Mouse (Mus musculus) limb, embryonic 10.5 days (tissue): Measurements from ENCODE around the gene Ddx39b. TPM values are rescaled to one million over a fixed set of nuclear protein-coding genes. Genes with fewer than 3 reads are reported as not detected.

ENCODE experiments used
- DNase-seq: peaks from one replicate; pipeline ENCODE4 v3.0.0-alpha.2; 2017; ENCODE audit warnings: low spot score
- H3K27ac ChIP-seq: fragments of 300-500 bp; sonication (generic); 2 replicates; pipeline ENCODE4 v1.5.1; 2016; ENCODE audit warnings: mild to moderate bottlenecking
- H3K27me3 ChIP-seq: fragments of 300-500 bp; sonication (generic); 2 replicates; pipeline ENCODE4 v1.6.1; 2016; ENCODE audit warnings: low read depth, mild to moderate bottlenecking; ENCODE audit not compliant: poor library complexity, severe bottlenecking
- H3K36me3 ChIP-seq: fragments of 300-500 bp; sonication (generic); 2 replicates; pipeline ENCODE4 v1.6.1; 2016; ENCODE audit warnings: mild to moderate bottlenecking, moderate library complexity
- H3K4me1 ChIP-seq: fragments of 300-500 bp; sonication (generic); 2 replicates; pipeline ENCODE4 v1.6.1; 2016
- H3K4me3 ChIP-seq: fragments of 300-500 bp; sonication (generic); 2 replicates; pipeline ENCODE4 v1.5.1; 2016; ENCODE audit warnings: mild to moderate bottlenecking, moderate library complexity
- H3K9me3 ChIP-seq: fragments of 300-500 bp; sonication (generic); replicated peaks from 2 replicates; pipeline ENCODE4 v1.6.1; 2016; ENCODE audit warnings: mild to moderate bottlenecking
- WGBS: fragments of 180-500 bp; shearing (Covaris S2); methylation state at CpG from one replicate; pipeline ENCODE4 v1.1.7; 2016; 5-methylcytosine and 5-hydroxymethylcytosine counted together
- microRNA-seq: library from miRNA; unstranded; fragments of <30 nt; microRNA quantifications from one replicate; pipeline ENCODE4, GENCODE M21; 2017
- polyA plus RNA-seq: library from polyadenylated mRNA; unstranded; fragments of >200 nt; fragmentation: Nextera tagmentation; extraction: Ambion mirVana; gene quantifications from 2 replicates; pipeline ENCODE4 v1.2.1, GENCODE M21; 2016

The Ddx39b gene
- polyA plus RNA-seq, 1 experiment from 2014 or later = 749 TPM

DNA sequence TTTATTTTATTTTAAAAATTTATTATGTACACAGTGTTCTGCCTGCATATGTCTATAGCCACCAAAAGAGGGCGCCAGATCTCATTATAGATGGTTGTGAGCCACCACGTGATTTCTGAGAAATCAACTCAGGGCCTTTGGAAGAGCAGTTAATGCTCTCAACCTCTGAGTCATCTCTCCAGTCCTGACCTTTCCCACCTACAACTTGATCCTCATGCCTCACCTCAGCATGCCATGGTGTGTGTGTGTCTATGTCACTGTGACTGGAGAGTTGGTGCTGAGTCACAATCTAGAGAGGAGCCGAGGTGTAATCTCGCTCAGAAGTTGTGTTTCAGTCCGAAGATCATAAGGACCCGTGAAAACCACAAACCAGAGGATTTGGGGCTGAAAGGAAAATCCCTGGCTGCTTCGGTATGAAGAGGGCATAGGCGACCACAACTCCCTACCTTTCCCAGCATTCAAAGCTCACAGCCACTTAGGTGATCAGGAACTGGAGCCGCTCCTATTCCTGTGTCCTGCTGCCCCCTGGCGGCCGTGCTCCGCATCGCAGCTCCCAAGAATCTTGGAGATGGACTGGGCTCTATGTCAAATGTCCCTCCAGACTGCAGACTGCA, 60.2 kb downstream of the Ddx39b start:
- no peak overlapping the region for H3K4me3 ChIP-seq

DNA sequence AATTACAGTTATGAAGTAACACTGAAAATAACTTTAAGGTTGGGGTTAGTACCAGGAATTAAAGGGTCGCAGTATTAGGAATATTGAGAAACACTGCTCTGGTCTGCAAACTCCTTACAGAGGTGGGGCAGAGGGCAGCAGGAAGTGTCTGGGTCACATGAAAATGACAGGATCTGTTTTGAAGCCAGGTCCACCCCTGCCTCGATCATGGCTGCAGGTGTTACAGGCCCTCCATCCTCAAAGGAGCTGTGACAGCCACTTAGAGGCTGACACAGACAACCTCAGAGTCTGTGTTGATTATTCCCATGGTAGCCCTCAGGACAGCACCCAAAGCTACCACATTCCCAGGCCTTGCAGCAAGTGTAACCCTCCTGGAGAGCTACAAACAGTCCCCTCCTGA, 61.7 kb downstream of the Ddx39b start:
- 83% methylated on average over 2 of the region's 2 CpGs for WGBS
- Histone ChIP-seq H3K27me3 (peaks cover 11% of the 10 kb centered on the region; the same call in 1 of the 2 replicates), H3K9me3 (no peaks in the 10 kb centered on the region), H3K4me1 (no peaks in the 10 kb centered on the region), H3K4me3 (no peak overlapping the region), H3K36me3 (no peaks in the 10 kb centered on the region), H3K27ac (no peak overlapping the region)
- DNase-seq = no peak

More for the DNA sequence above, 60.2 kb downstream of the Ddx39b start:
- Histone ChIP-seq H3K9me3 (no peaks in the 10 kb centered on the region), H3K4me1 (no peaks in the 10 kb centered on the region), H3K27ac (no peak overlapping the region), H3K36me3 (no peaks in the 10 kb centered on the region), H3K27me3 (0 out of 2 replicates have a peak, but pooled peaks cover 4% of the 10 kb centered on the region)
- WGBS = 26% methylated on average over 13 of the region's 13 CpGs
- DNase-seq = peak; percentile 88

Small RNA genes lying within 50 kb of the gene (microRNA-seq; reads per million reads assigned to microRNA genes)
- gene Mir6973a (not detected), gene Mir6974 (not detected), gene Mir6975 (1.5 reads per million), gene Mir8094 (1.2 reads per million)

Other genes starting within 250 kb of the Ddx39b start
- gene Vars, start 240.8 kb upstream of the Ddx39b start, polyA plus RNA-seq = 222 and 267 TPM in 2 replicates
- gene Vwa7, start 225.2 kb upstream of the Ddx39b start, polyA plus RNA-seq = 0.15 and 0.23 TPM in 2 replicates
- 1.2 and 1.4 TPM in 2 replicates for gene Sapcd1, start 213.7 kb upstream of the Ddx39b start, polyA plus RNA-seq
- 5.2 and 5.4 TPM in 2 replicates for gene Msh5, start 195.0 kb upstream of the Ddx39b start, polyA plus RNA-seq
- 174 and 186 TPM in 2 replicates for gene Clic1, start 191.8 kb upstream of the Ddx39b start, polyA plus RNA-seq
- gene Ddah2, start 182.7 kb upstream of the Ddx39b start, polyA plus RNA-seq = 453 and 568 TPM in 2 replicates
- gene Ly6g6c, start 176.4 kb upstream of the Ddx39b start, polyA plus RNA-seq = not detected in 2 replicates
- 0.36 and 0.46 TPM in 2 replicates for gene Mpig6b, start 175.6 kb upstream of the Ddx39b start, polyA plus RNA-seq
- 0.81 and 0.95 TPM in 2 replicates for gene Ly6g6e, start 164.8 kb upstream of the Ddx39b start, polyA plus RNA-seq
- gene Ly6g6d, start 163.7 kb upstream of the Ddx39b start, polyA plus RNA-seq = 0.80 and 1.1 TPM in 2 replicates
- gene Ly6g6f, start 156.1 kb upstream of the Ddx39b start, polyA plus RNA-seq = 0.56 and 0.66 TPM in 2 replicates
- 53.3 and 63.6 TPM in 2 replicates for gene Abhd16a, start 152.5 kb upstream of the Ddx39b start, polyA plus RNA-seq
- not detected in 2 replicates for gene Ly6g5c, start 133.5 kb upstream of the Ddx39b start, polyA plus RNA-seq
- gene Ly6g5b, start 126.3 kb upstream of the Ddx39b start, polyA plus RNA-seq = 1.4 and 1.7 TPM in 2 replicates
- gene Gpank1, start 120.3 kb upstream of the Ddx39b start, polyA plus RNA-seq = 33.9 and 35.8 TPM in 2 replicates
- 299 and 317 TPM in 2 replicates for gene Csnk2b, start 119.7 kb upstream of the Ddx39b start, polyA plus RNA-seq
- gene D17H6S53E, start 115.4 kb upstream of the Ddx39b start, polyA plus RNA-seq = 8.4 and 8.5 TPM in 2 replicates
- gene Apom, start 109.7 kb upstream of the Ddx39b start, polyA plus RNA-seq = 0.39 and 0.56 TPM in 2 replicates
- gene Bag6, start 106.6 kb upstream of the Ddx39b start, polyA plus RNA-seq = 74.2 and 74.7 TPM in 2 replicates
- gene Prrc2a, start 76.8 kb upstream of the Ddx39b start, polyA plus RNA-seq = 213 and 229 TPM in 2 replicates
- gene Aif1, start 65.7 kb upstream of the Ddx39b start, polyA plus RNA-seq = 1.5 and 1.8 TPM in 2 replicates
- 1.6 and 2.0 TPM in 2 replicates for gene Lst1, start 53.3 kb upstream of the Ddx39b start, polyA plus RNA-seq
- 0.38 and 0.45 TPM in 2 replicates for gene Ltb, start 47.3 kb upstream of the Ddx39b start, polyA plus RNA-seq
- gene Tnf, start 39.7 kb upstream of the Ddx39b start, polyA plus RNA-seq = 0.14 TPM in 1 of 2 replicates, not detected in the other
- not detected in 2 replicates for gene Lta, start 36.4 kb upstream of the Ddx39b start, polyA plus RNA-seq
- 0.30 and 0.33 TPM in 2 replicates for gene Gm16181, start 20.9 kb upstream of the Ddx39b start, polyA plus RNA-seq
- gene Atp6v1g2, start 8.1 kb upstream of the Ddx39b start, polyA plus RNA-seq = 4.5 and 5.2 TPM in 2 replicates
- gene Nfkbil1, start 6.0 kb upstream of the Ddx39b start, polyA plus RNA-seq = 10.7 and 12.1 TPM in 2 replicates
- gene H2-D1, start 21.0 kb downstream of the Ddx39b start, polyA plus RNA-seq = 21.4 and 23.1 TPM in 2 replicates
- gene H2-Q1, start 78.7 kb downstream of the Ddx39b start, polyA plus RNA-seq = not detected in 2 replicates
- gene H2-Q2, start 100.5 kb downstream of the Ddx39b start, polyA plus RNA-seq = 0.79 and 0.80 TPM in 2 replicates
- gene H2-Q4, start 137.9 kb downstream of the Ddx39b start, polyA plus RNA-seq = 2.2 and 3.6 TPM in 2 replicates
- gene H2-Q6, start 183.1 kb downstream of the Ddx39b start, polyA plus RNA-seq = 2.6 and 3.8 TPM in 2 replicates
- gene H2-Q7, start 197.4 kb downstream of the Ddx39b start, polyA plus RNA-seq = 24.7 and 28.4 TPM in 2 replicates
- gene H2-Q10, start 228.3 kb downstream of the Ddx39b start, polyA plus RNA-seq = 0.51 and 0.53 TPM in 2 replicates